Mouse (Mus musculus): ENCODE results near the gene Iba57. TPM values are rescaled to one million over a fixed set of nuclear protein-coding genes. Genes with fewer than 3 reads are reported as not detected.
A peak's percentile ranks its signal among the peaks of the same experiment; 100 is the strongest.

Gene Iba57
- polyA plus RNA-seq, 2 experiments, result 4.4 to 8.0 TPM

DNA sequence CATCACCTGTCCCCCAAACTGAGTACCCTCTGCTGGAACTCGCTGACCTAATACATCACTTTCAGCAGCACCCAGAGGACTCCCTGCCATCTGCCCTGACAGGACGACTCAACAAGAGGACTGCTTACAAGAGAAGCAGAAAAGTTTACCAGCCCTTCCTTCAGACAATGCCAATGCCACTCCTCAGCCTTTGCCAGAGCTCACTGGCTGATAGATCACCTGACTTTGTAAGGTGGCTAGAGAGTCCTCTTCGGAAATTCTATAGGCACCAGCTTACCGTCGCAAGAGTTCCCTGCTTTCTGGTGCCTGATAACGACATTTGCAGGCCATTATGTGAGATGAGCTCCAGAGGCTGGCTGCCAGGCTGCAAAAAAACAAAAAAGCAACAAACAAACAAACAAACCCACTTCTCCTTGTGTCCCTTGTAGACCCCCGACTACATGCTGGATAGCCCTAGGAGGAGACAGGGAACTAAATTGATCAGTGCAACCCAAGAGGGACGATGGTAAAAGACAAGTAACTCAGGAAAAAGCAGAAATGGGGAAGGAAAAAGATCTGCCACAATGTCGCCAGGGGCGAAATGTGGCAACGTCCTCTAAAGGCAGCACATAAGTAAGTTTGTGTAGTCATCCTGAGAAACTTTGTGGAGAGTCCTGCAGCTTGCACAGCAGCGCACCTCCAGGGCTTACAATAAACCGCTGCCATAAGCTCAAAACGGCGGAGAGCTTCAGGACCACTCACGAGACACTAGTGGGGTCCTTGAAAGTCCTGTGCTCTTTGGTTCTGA is 37.9 kb upstream of the Iba57 start:
- 11% methylated on average over 16 of the region's 16 CpGs for WGBS (ENCODE audit: insufficient replicate concordance)
- H3K9me3 ChIP-seq (ENCODE audit: control insufficient read depth, low read length), result no peaks in the 10 kb centered on the region
- peak overlapping the region; percentile 73 to 97 for H3K4me3 ChIP-seq (ENCODE audit: insufficient read depth in 1 of 2, low read depth in 2 of 2, low read length in 2 of 2)
- H3K4me2 ChIP-seq (ENCODE audit: low read depth), result peak overlapping the region; percentile 96
- ATAC-seq (ENCODE audit: insufficient read depth), result peak; percentile 7; the same call in 1 of the 2 replicates
- H3K4me1 ChIP-seq (replicated peaks; ENCODE audit: control insufficient read depth in 2 of 2, insufficient read depth in 2 of 2, low read length in 1 of 2), result peaks cover 11 to 15% of the 10 kb centered on the region in 2 experiments
- H3K36me3 ChIP-seq (replicated peaks; ENCODE audit: control insufficient read depth, insufficient read depth, low read depth), result peaks cover 14% of the 10 kb centered on the region
- DNase-seq (ENCODE audit: low read depth in 3 of 3, low spot score in 3 of 3), result peak in 1 of 3 experiments; percentile 45
- H3K27ac ChIP-seq, result peak overlapping the region; percentile 70
- peak overlapping the region; percentile 85 for H3K9ac ChIP-seq (replicated peaks)
- TF ChIP-seq EP300 (IDR thresholded peaks at IDR 0.05; ENCODE audit: low read depth), result no peak
- TF ChIP-seq CTCF (IDR thresholded peaks at IDR 0.05; ENCODE audit: low read depth), result no peak
- no peaks in the 10 kb centered on the region for H3K27me3 ChIP-seq (ENCODE audit: control insufficient read depth, insufficient read depth, low read length)

DNA sequence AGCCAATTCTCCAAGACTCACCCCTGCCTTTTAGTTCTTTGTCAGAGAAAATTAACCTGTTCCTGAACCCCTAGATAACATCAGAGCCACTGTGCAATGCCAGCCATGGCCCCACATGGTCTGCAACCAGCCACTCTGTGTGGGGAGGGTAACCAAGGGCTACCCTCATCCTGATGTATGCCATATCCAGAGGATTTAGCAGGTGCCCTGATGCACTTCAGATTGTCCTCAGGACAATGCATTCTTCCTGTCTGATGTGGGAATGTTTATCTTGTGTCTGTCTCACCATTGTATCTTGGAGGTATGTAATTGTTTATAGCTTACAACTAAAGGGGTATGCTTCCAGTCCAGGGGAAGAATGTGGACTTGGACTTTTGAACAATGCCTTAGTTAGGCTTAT is 32.7 kb upstream of the Iba57 start:
- no peak for DNase-seq (ENCODE audit: low read depth in 3 of 3, low spot score in 3 of 3)
- Histone ChIP-seq H3K4me3 (ENCODE audit: insufficient read depth in 1 of 2, low read depth in 2 of 2, low read length in 2 of 2) (no peak overlapping the region), H3K36me3 (replicated peaks; ENCODE audit: control insufficient read depth, insufficient read depth, low read depth) (no peaks in the 10 kb centered on the region; the same call in 1 of the 2 replicates)

DNA sequence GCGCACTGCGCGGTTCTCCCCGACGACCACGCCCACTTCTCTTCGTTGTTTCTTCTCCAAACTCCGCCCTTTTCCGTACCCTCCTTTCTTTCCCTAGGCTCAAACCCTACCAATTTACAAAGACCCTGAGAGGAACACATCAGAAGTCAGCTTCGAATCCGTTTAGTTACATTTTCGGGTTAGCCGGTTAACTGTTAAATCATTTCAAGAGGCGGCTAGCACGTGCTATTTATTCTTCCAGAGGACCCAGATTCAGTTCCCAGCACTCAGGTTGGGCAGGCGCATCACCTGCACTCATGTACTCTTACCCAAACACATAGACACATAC is 28.5 kb upstream of the Iba57 start, which contains the start of gene Guk1:
Gene Guk1 (minus strand): TSS at position 154 of the 328 bp plus-strand sequence.
- peak within 1 kb of the TSS; percentile 71 for H3K9ac ChIP-seq (replicated peaks)
- H3K27me3 ChIP-seq (ENCODE audit: control insufficient read depth, insufficient read depth, low read length), result no peaks in the 10 kb centered on the region
- peaks cover 8 to 10% of the 10 kb centered on the region in 2 experiments for H3K4me1 ChIP-seq (replicated peaks; ENCODE audit: control insufficient read depth in 2 of 2, insufficient read depth in 2 of 2, low read length in 1 of 2)
- H3K9me3 ChIP-seq (ENCODE audit: control insufficient read depth, low read length), result no peaks in the 10 kb centered on the region
- H3K27ac ChIP-seq, result peak within 1 kb of the TSS; percentile 94
- peak within 1 kb of the TSS; percentile 62 to 77 for H3K4me3 ChIP-seq (ENCODE audit: insufficient read depth in 1 of 2, low read depth in 2 of 2, low read length in 2 of 2)
- H3K36me3 ChIP-seq (replicated peaks; ENCODE audit: control insufficient read depth, insufficient read depth, low read depth), result no peaks in the 10 kb centered on the region
- ATAC-seq (ENCODE audit: insufficient read depth), result no peak
- TF ChIP-seq EP300 (IDR thresholded peaks at IDR 0.05; ENCODE audit: low read depth) (no peak), CTCF (IDR thresholded peaks at IDR 0.05; ENCODE audit: low read depth) (no peak)
- no peak for DNase-seq (ENCODE audit: low read depth in 3 of 3, low spot score in 3 of 3)
- H3K4me2 ChIP-seq (ENCODE audit: low read depth), result peak within 1 kb of the TSS; percentile 94
- 7% methylated on average over 16 of the region's 16 CpGs for WGBS (ENCODE audit: insufficient replicate concordance)

More for the DNA sequence above, 32.7 kb upstream of the Iba57 start:
- no peak overlapping the region for H3K9ac ChIP-seq (replicated peaks)
- H3K4me2 ChIP-seq (ENCODE audit: low read depth), result no peak overlapping the region
- no peak for TF ChIP-seq CTCF (IDR thresholded peaks at IDR 0.05; ENCODE audit: low read depth)
- H3K4me1 ChIP-seq (replicated peaks; ENCODE audit: control insufficient read depth in 2 of 2, insufficient read depth in 2 of 2, low read length in 1 of 2), result peaks cover 3 to 6% of the 10 kb centered on the region in 2 experiments
- no peaks in the 10 kb centered on the region for H3K9me3 ChIP-seq (ENCODE audit: control insufficient read depth, low read length)
- ATAC-seq (ENCODE audit: insufficient read depth), result no peak
- no peaks in the 10 kb centered on the region for H3K27me3 ChIP-seq (ENCODE audit: control insufficient read depth, insufficient read depth, low read length)
- no peak overlapping the region for H3K27ac ChIP-seq

- Histone ChIP-seq H3K27ac (peak overlapping the region; percentile 94), H3K9ac (replicated peaks) (peak overlapping the region; percentile 71), H3K4me2 (ENCODE audit: low read depth) (peak overlapping the region; percentile 94), H3K9me3 (ENCODE audit: control insufficient read depth, low read length) (no peaks in the 10 kb centered on the region), H3K4me3 (ENCODE audit: insufficient read depth in 1 of 2, low read depth in 2 of 2, low read length in 2 of 2) (peak overlapping the region; percentile 62 to 77), H3K27me3 (ENCODE audit: control insufficient read depth, insufficient read depth, low read length) (no peaks in the 10 kb centered on the region), H3K36me3 (replicated peaks; ENCODE audit: control insufficient read depth, insufficient read depth, low read depth) (no peaks in the 10 kb centered on the region), H3K4me1 (replicated peaks; ENCODE audit: control insufficient read depth in 2 of 2, insufficient read depth in 2 of 2, low read length in 1 of 2) (peaks cover 8 to 10% of the 10 kb centered on the region in 2 experiments)
- DNase-seq (ENCODE audit: low read depth in 3 of 3, low spot score in 3 of 3) (peak; percentile 75 to 89 (median 80)), ATAC-seq (ENCODE audit: insufficient read depth) (peak; percentile 96)
- under 1% methylated on average over 59 of the region's 59 CpGs for WGBS (ENCODE audit: insufficient replicate concordance)
- TF ChIP-seq CTCF (IDR thresholded peaks at IDR 0.05; ENCODE audit: low read depth) (no peak), EP300 (IDR thresholded peaks at IDR 0.05; ENCODE audit: low read depth) (peak; percentile 40; the same call in 1 of the 2 replicates)
These were observed 27.9 kb upstream of the Iba57 start for GRCm38 (mm10) chr11:59191231-59192058.

DNA sequence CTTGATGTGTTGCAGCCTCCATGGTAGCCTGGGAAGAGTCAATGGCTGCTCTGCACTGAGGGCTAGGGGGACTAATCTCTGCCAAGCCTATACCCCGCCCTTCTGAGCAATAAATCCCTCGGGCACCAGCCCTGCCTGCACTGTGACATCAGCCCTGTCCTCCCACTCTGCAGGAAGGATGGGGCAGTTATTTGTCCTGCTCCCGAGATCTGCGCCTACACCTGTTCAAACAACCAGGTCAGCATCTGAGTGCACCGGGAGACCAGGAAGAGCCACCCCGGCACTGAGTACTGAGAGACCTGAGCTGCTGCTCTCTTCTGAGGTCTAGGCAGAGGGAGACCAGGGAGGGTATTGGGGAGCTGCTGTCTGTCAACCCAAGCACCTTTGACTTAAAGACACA is 24.2 kb upstream of the Iba57 start:
- H3K4me1 ChIP-seq (replicated peaks; ENCODE audit: control insufficient read depth in 2 of 2, insufficient read depth in 2 of 2, low read length in 1 of 2), result peaks cover 13 to 16% of the 10 kb centered on the region in 2 experiments
- no peak overlapping the region for H3K9ac ChIP-seq (replicated peaks)
- H3K9me3 ChIP-seq (ENCODE audit: control insufficient read depth, low read length), result no peaks in the 10 kb centered on the region
- DNase-seq (ENCODE audit: low read depth in 3 of 3, low spot score in 3 of 3), result no peak
- no peak overlapping the region for H3K27ac ChIP-seq
- no peaks in the 10 kb centered on the region; the same call in 1 of the 2 replicates for H3K36me3 ChIP-seq (replicated peaks; ENCODE audit: control insufficient read depth, insufficient read depth, low read depth)
- WGBS (ENCODE audit: insufficient replicate concordance), result 69% methylated on average over 6 of the region's 6 CpGs
- H3K4me2 ChIP-seq (ENCODE audit: low read depth), result no peak overlapping the region
- no peak for TF ChIP-seq CTCF (IDR thresholded peaks at IDR 0.05; ENCODE audit: low read depth)
- no peak for TF ChIP-seq EP300 (IDR thresholded peaks at IDR 0.05; ENCODE audit: low read depth)
- no peak overlapping the region for H3K4me3 ChIP-seq (ENCODE audit: insufficient read depth in 1 of 2, low read depth in 2 of 2, low read length in 2 of 2)
- ATAC-seq (ENCODE audit: insufficient read depth), result no peak
- H3K27me3 ChIP-seq (ENCODE audit: control insufficient read depth, insufficient read depth, low read length), result no peaks in the 10 kb centered on the region
